Mouse (Mus musculus) embryonic facial prominence, embryonic 12.5 days (tissue): ENCODE data around the gene Tox3. TPM values are rescaled to one million over a fixed set of nuclear protein-coding genes. Genes with fewer than 3 reads are reported as not detected.

Source experiments
- ATAC-seq: fragments of 200-750 bp; cut with Nextera tagmentation; 2 replicates; pipeline ENCODE4 v1.8.0; 2017; ENCODE audit not compliant: insufficient number of reproducible peaks, insufficient read depth, low FRiP score, low TSS enrichment
- H3K27ac ChIP-seq: fragments of 300-500 bp; sonication (generic); 2 replicates; pipeline ENCODE4 v1.5.1; 2016; ENCODE audit warnings: mild to moderate bottlenecking
- H3K27me3 ChIP-seq: fragments of 300-500 bp; sonication (generic); 2 replicates; pipeline ENCODE4 v1.6.1; 2016; ENCODE audit warnings: mild to moderate bottlenecking, moderate library complexity
- H3K36me3 ChIP-seq: fragments of 300-500 bp; sonication (generic); 2 replicates; pipeline ENCODE4 v1.6.1; 2016; ENCODE audit warnings: mild to moderate bottlenecking
- H3K4me1 ChIP-seq: fragments of 300-500 bp; sonication (generic); 2 replicates; pipeline ENCODE4 v1.6.1; 2016
- H3K4me2 ChIP-seq: fragments of 300-500 bp; sonication (generic); replicated peaks from 2 replicates; pipeline ENCODE4 v1.6.1; 2016; ENCODE audit warnings: mild to moderate bottlenecking, moderate library complexity
- H3K4me3 ChIP-seq: fragments of 300-500 bp; sonication (generic); 2 replicates; pipeline ENCODE4 v1.5.1; 2016; ENCODE audit warnings: mild to moderate bottlenecking
- H3K9ac ChIP-seq: fragments of 300-500 bp; sonication (generic); 2 replicates; pipeline ENCODE4 v1.6.1; 2016; ENCODE audit warnings: mild to moderate bottlenecking, moderate library complexity
- H3K9me3 ChIP-seq: fragments of 300-500 bp; sonication (generic); 2 replicates; pipeline ENCODE4 v1.6.1; 2016; ENCODE audit warnings: mild to moderate bottlenecking, moderate library complexity
- WGBS: fragments of 180-500 bp; shearing (Covaris S2); methylation state at CpG from one replicate; pipeline ENCODE4 v1.1.7; 2016; 5-methylcytosine and 5-hydroxymethylcytosine counted together
- polyA plus RNA-seq: library from polyadenylated mRNA; unstranded; fragments of >200 nt; fragmentation: Nextera tagmentation; extraction: Ambion mirVana; gene quantifications from 2 replicates; pipeline ENCODE4 v1.2.1, GENCODE M21; 2016

Gene Tox3
- polyA plus RNA-seq, 1 experiment from 2014 or later = 13.8 TPM

- H3K4me2 ChIP-seq = no peak overlapping the region
- no peaks in the 10 kb centered on the region for H3K27me3 ChIP-seq
- WGBS = 67% methylated on average over 1 of the region's 1 CpGs
- ATAC-seq = no peak
- H3K36me3 ChIP-seq = no peaks in the 10 kb centered on the region
- H3K4me3 ChIP-seq = no peak overlapping the region
- H3K9ac ChIP-seq = no peak overlapping the region
- H3K9me3 ChIP-seq = no peaks in the 10 kb centered on the region
- no peaks in the 10 kb centered on the region for H3K4me1 ChIP-seq
- H3K27ac ChIP-seq = no peak overlapping the region
Measured at GRCm38 (mm10) chr8:90224172-90224571, 124.0 kb downstream of the Tox3 start.

- no peak for ATAC-seq
- H3K9me3 ChIP-seq = no peaks in the 10 kb centered on the region
- no peak overlapping the region for H3K4me3 ChIP-seq
- H3K4me1 ChIP-seq = no peaks in the 10 kb centered on the region
- WGBS = 63% methylated on average over 14 of the region's 14 CpGs
- H3K4me2 ChIP-seq = no peak overlapping the region
- no peaks in the 10 kb centered on the region for H3K36me3 ChIP-seq
- H3K27ac ChIP-seq = no peak overlapping the region
- H3K9ac ChIP-seq = no peak overlapping the region
- no peaks in the 10 kb centered on the region for H3K27me3 ChIP-seq
Measured at GRCm38 (mm10) chr8:90209105-90210037, 138.8 kb downstream of the Tox3 start.
